Mouse (Mus musculus) bone marrow macrophage, adult 2 months (primary cell): ENCODE results near the gene Zfp366.

Experiments used
- CTCF ChIP-seq: IDR thresholded peaks from 2 replicates; pipeline ENCODE4 v1.5.1; 2012; ENCODE audit warnings: low read depth, mild to moderate bottlenecking, low read length, moderate library complexity
- POLR2A ChIP-seq: IDR thresholded peaks from 2 replicates; pipeline ENCODE4 v1.6.1; 2012; ENCODE audit warnings: mild to moderate bottlenecking, low read depth, low read length, borderline replicate concordance

- no peak for TF ChIP-seq POLR2A
- TF ChIP-seq CTCF = no peak
Measured at GRCm38 (mm10) chr13:99254215-99254614, 69.6 kb downstream of the Zfp366 start.
